Mouse (Mus musculus) E14TG2a.4 (cell line): ENCODE data around the gene Cmss1.

Source experiments
- CTCF ChIP-seq: conservative IDR thresholded peaks from 2 replicates; pipeline ENCODE4 v1.5.1; 2014; ENCODE audit warnings: low read length
- NANOG ChIP-seq: IDR thresholded peaks from 2 replicates; pipeline ENCODE4 v1.6.1; 2014; ENCODE audit warnings: borderline replicate concordance, low read length, mixed read lengths
- POU5F1 ChIP-seq: IDR thresholded peaks from 2 replicates; pipeline ENCODE4 v1.6.1; 2014; ENCODE audit warnings: low read length, borderline replicate concordance

DNA sequence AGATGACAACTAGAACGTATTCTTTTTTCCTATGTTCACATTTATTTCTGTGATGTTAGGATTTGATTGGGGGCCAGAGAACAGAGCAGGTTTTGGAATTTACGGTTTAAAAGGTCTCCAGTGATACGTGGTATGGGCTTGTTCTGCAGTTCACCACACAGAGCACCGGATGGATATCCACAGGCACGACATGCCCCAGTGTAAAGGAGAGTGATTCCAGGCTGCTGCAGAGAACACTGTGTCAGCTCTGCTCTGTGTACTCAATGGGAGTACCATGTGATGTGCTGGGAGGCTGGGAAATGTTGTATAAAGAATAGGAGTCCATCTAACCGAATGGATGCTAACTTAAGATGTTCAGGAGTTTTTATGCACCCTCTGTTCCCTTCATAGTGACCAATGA, 252.7 kb downstream of the Cmss1 start:
- TF ChIP-seq CTCF (no peak), NANOG (no peak), POU5F1 (no peak)
